Mouse (Mus musculus): ENCODE measurements around the gene Olfr1179. TPM values are rescaled to one million over a fixed set of nuclear protein-coding genes. Genes with fewer than 3 reads are reported as not detected.

Olfr1179 gene
- polyA plus RNA-seq (2014; fragmentation: Illumina TruSeq; extraction: RNeasy Lipid Tissue Mini Kit (QIAGEN cat#74804); ENCODE audit: low replicate concordance) = not detected

DNA sequence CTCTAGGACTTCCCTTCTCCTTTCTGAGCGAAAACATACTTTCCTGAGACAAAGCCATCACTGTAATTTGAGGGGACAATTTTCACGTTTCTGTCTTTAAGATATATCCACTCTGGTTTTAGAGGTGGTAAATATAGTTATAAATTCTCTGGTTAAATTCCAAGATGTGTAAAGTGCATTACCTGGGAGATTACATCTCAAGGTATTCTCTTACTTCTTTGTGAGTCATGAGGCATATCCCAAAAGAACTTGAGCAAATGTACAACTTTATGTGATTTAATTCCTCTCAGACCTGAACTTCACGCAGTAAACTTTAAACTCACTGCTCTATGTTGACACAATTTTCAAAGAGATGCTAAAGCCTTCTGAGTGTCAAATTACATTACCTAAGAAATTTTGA, at the start of gene Olfr1179:
TSS of gene Olfr1179 (minus strand) at position 101 of the 400 bp plus-strand sequence.

DNA sequence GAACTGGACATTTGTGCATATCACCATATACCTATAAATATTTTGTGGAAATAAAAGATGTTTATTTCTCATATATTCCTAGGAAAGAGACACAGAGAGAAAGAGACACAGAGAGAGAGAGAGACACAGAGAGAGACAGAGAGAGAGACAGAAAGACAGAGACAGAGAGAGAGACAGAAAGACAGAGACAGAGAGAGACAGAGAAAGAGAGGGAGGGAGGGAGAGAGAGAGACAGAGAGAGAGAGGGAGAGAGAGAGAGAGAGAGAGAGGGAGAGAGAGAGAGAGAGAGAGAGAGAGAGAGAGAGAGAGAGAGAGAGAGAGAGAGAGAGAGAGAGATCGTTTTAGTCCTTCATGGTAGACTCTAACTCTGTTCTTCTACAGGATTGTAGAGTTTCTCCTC, 48.3 kb upstream of the Olfr1179 start, which contains the start of gene Olfr1183:
TSS of gene Olfr1183 (plus strand) at position 301 of the 400 bp plus-strand sequence.

DNA sequence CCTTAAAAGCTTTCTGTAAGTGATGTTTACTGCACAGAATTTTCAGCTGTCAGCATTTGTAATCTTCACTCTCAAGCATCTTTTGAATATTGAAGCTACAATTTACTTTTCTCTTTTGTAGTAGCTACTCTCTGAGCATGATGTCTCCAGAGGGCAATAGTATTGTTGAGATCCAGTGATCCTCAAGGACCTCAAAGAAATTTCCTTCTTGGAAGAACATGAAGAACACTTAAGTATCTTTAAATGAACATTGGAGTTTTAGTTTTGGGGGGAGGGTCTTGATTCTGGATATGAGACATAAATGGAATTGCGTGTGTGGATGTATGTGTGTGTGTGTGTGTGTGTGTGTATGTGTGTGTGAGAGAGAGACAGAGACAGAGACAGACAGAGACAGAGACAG, 42.8 kb upstream of the Olfr1179 start, which contains the start of gene Gm13757:
TSS of gene Gm13757 (minus strand) at position 101 of the 400 bp plus-strand sequence.

DNA sequence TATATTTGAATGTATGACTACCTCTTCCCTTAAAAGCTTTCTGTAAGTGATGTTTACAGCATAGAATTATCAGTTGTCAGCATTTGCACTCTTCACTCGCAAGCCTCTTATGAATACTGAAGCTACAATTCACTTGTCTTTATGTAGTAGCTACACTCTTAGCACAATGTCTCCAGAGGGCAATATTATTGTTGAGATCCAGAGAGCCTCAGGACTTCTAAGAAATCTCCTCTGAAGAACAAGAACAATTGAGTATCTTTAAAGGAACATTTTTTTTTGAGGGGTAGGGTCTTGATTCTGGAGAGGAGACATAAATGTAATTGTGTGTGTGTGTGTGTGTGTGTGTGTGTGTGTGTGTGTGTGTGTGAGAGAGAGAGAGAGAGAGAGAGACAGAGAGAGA, 19.8 kb upstream of the Olfr1179 start, which contains the start of gene Olfr1181:
TSS of gene Olfr1181 (minus strand) at position 101 of the 400 bp plus-strand sequence.

DNA sequence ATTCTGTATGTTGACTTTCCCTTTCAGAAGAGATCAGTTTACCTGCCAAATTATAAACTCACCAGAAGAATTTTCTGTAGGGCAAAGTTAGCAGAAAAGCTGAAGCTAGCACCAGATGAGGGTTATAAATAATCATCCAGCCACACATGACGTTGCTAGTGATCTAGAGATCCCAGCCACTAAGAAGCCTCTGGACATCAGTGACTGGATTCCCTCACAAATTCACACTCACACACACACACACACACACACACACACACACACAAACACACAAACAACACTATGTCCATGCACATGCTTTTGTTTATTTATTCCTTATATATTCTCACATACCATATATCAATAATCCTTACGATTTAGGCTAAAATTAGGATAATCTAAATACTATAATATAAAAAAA, 12.8 kb upstream of the Olfr1179 start, which contains the start of gene Olfr1180:
TSS of gene Olfr1180 (minus strand) at position 101 of the 400 bp plus-strand sequence.

DNA sequence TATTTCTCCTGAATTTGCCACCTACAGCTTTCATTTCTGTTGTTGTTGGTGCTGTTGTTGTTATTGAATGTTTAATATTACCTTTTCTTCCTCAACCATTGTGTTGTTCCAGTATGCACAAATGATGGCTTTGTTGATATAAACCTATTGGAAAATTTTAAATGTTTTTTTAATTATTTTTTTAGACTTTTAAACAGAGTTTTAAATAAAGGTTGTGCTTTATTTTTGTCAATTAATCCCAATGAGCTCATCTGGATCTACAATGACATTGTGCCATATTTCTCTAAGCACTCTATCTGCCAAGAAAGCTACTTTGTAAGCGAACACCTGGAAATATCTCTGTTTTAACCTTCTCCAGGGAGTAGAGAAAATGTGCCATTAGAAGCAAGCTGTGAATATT, 19.5 kb downstream of the Olfr1179 start, which contains the start of gene Olfr1178:
TSS of gene Olfr1178 (plus strand) at position 301 of the 400 bp plus-strand sequence.

Other genes with a start within 250 kb of the Olfr1179 start
- not detected for gene Olfr1168, start 224.6 kb downstream of the Olfr1179 start, polyA plus RNA-seq (2014; fragmentation: Illumina TruSeq; extraction: RNeasy Lipid Tissue Mini Kit (QIAGEN cat#74804); ENCODE audit: low replicate concordance)
- not detected for gene Olfr1170, start 178.1 kb downstream of the Olfr1179 start, polyA plus RNA-seq (2014; fragmentation: Illumina TruSeq; extraction: RNeasy Lipid Tissue Mini Kit (QIAGEN cat#74804); ENCODE audit: low replicate concordance)
- gene Olfr1173, start 126.6 kb downstream of the Olfr1179 start, polyA plus RNA-seq (2014; fragmentation: Illumina TruSeq; extraction: RNeasy Lipid Tissue Mini Kit (QIAGEN cat#74804); ENCODE audit: low replicate concordance) = not detected
- not detected for gene Olfr1174-ps, start 91.3 kb downstream of the Olfr1179 start, polyA plus RNA-seq (2014; fragmentation: Illumina TruSeq; extraction: RNeasy Lipid Tissue Mini Kit (QIAGEN cat#74804); ENCODE audit: low replicate concordance)
- gene Olfr1175-ps, start 79.2 kb downstream of the Olfr1179 start, polyA plus RNA-seq (2014; fragmentation: Illumina TruSeq; extraction: RNeasy Lipid Tissue Mini Kit (QIAGEN cat#74804); ENCODE audit: low replicate concordance) = not detected
- gene Olfr1176, start 69.7 kb downstream of the Olfr1179 start, polyA plus RNA-seq (2014; fragmentation: Illumina TruSeq; extraction: RNeasy Lipid Tissue Mini Kit (QIAGEN cat#74804); ENCODE audit: low replicate concordance) = not detected
- gene Olfr1177-ps, start 60.0 kb downstream of the Olfr1179 start, polyA plus RNA-seq (2014; fragmentation: Illumina TruSeq; extraction: RNeasy Lipid Tissue Mini Kit (QIAGEN cat#74804); ENCODE audit: low replicate concordance) = not detected
- gene Olfr1178, start 19.4 kb downstream of the Olfr1179 start, polyA plus RNA-seq (2014; fragmentation: Illumina TruSeq; extraction: RNeasy Lipid Tissue Mini Kit (QIAGEN cat#74804); ENCODE audit: low replicate concordance) = not detected
- gene Olfr1180, start 12.7 kb upstream of the Olfr1179 start, polyA plus RNA-seq (2014; fragmentation: Illumina TruSeq; extraction: RNeasy Lipid Tissue Mini Kit (QIAGEN cat#74804); ENCODE audit: low replicate concordance) = not detected
- gene Olfr1181, start 19.7 kb upstream of the Olfr1179 start, polyA plus RNA-seq (2014; fragmentation: Illumina TruSeq; extraction: RNeasy Lipid Tissue Mini Kit (QIAGEN cat#74804); ENCODE audit: low replicate concordance) = not detected
- not detected for gene Gm13757, start 42.7 kb upstream of the Olfr1179 start, polyA plus RNA-seq (2014; fragmentation: Illumina TruSeq; extraction: RNeasy Lipid Tissue Mini Kit (QIAGEN cat#74804); ENCODE audit: low replicate concordance)
- gene Olfr1183, start 48.4 kb upstream of the Olfr1179 start, polyA plus RNA-seq (2014; fragmentation: Illumina TruSeq; extraction: RNeasy Lipid Tissue Mini Kit (QIAGEN cat#74804); ENCODE audit: low replicate concordance) = not detected
- not detected for gene Olfr1184, start 77.1 kb upstream of the Olfr1179 start, polyA plus RNA-seq (2014; fragmentation: Illumina TruSeq; extraction: RNeasy Lipid Tissue Mini Kit (QIAGEN cat#74804); ENCODE audit: low replicate concordance)
- gene Olfr1185-ps1, start 86.9 kb upstream of the Olfr1179 start, polyA plus RNA-seq (2014; fragmentation: Illumina TruSeq; extraction: RNeasy Lipid Tissue Mini Kit (QIAGEN cat#74804); ENCODE audit: low replicate concordance) = not detected
- gene Olfr1186, start 112.1 kb upstream of the Olfr1179 start, polyA plus RNA-seq (2014; fragmentation: Illumina TruSeq; extraction: RNeasy Lipid Tissue Mini Kit (QIAGEN cat#74804); ENCODE audit: low replicate concordance) = not detected
- not detected for gene Olfr1188, start 150.5 kb upstream of the Olfr1179 start, polyA plus RNA-seq (2014; fragmentation: Illumina TruSeq; extraction: RNeasy Lipid Tissue Mini Kit (QIAGEN cat#74804); ENCODE audit: low replicate concordance)
- gene Olfr1189, start 180.0 kb upstream of the Olfr1179 start, polyA plus RNA-seq (2014; fragmentation: Illumina TruSeq; extraction: RNeasy Lipid Tissue Mini Kit (QIAGEN cat#74804); ENCODE audit: low replicate concordance) = not detected
- gene Olfr1191-ps1, start 234.1 kb upstream of the Olfr1179 start, polyA plus RNA-seq (2014; fragmentation: Illumina TruSeq; extraction: RNeasy Lipid Tissue Mini Kit (QIAGEN cat#74804); ENCODE audit: low replicate concordance) = not detected
- gene Olfr1192-ps1, start 242.1 kb upstream of the Olfr1179 start, polyA plus RNA-seq (2014; fragmentation: Illumina TruSeq; extraction: RNeasy Lipid Tissue Mini Kit (QIAGEN cat#74804); ENCODE audit: low replicate concordance) = not detected